Mouse (Mus musculus) layer of hippocampus, adult 11-12 months (tissue): ENCODE results near the gene Paxbp1.

Experiments used
- DNase-seq: peaks from one replicate; pipeline ENCODE4 v3.0.0; 2022; ENCODE audit warnings: low spot score

Paxbp1 gene

DNA sequence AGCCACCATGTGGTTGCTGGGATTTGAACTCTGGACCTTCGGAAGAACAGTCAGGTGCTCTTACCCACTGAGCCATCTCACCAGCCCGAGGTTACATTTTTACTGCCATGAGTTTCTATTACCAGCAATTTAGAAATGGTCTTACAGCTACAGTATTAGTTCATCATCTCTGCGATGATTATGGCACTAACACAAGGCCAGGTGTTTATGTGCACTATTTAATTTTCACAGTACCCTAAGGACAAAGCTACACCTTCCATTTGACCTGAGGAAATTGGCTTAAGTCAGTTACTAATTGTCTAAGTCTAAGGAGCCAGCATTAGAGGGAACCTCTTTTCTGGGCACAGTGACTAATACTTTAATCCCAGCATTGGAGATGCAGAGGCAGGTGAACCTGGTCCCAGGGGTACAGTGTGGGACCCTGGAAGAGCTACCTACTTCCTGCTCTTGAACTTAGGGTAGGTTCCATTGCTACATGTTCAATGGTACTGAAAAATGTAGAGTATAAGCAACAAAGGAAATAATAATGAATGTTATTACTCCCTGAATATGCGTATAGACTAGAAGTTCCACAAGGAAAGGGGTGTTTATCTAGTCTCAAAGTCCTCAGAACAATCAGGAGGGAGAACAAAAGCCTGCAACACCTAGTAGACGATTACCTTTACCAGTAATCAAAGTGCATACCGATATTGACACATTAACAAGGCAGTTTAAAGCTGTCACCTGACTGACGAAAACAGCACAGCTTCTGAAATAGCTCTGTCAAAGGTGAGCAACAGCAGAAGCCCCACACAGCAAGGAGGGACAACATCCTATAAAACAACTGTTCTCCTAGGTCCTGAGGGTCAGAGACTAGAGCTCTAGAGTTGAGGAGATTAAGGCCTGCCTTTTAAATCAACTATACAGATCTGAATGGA lies 47.8 kb downstream of the Paxbp1 start:
- no peak for DNase-seq

DNA sequence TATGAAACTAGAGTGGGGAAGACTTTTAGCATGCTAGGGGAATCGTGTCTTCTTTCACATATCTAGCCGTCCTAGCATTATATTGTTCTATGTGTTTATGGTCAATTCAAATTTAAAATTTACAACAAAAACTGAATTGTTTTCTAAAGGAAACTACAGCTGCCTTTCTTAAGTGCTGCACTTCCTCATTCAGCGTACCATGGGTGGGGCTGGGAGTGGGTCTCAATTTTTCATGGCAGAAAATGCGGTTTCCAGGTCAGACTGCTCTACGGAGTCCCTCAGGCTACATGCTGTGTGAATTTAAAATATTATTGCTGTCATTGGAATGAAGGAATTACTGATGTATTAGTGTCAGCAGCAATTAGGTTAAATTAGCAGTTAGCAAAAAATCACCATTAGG lies 48.8 kb downstream of the Paxbp1 start:
- no peak for DNase-seq

DNA sequence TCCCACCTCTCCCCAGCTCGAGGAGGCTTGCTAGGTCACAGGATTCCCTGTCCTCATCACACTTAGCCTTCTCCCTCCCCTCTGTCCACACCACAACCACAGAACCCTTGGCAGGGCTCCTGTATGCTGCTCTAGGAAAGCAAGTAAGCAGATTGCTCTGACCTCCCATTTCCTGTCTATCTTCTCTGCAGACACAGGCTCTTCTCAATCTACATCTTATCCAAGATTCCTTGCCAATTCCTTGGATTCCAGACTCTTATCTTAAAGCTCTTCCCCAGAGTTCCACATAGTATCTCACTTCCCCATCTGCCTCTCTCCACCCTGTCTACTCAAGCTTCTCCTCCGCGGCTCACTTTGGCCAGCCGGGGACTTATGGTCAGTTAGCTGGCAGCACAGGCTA lies 49.3 kb downstream of the Paxbp1 start:
- no peak for DNase-seq

DNA sequence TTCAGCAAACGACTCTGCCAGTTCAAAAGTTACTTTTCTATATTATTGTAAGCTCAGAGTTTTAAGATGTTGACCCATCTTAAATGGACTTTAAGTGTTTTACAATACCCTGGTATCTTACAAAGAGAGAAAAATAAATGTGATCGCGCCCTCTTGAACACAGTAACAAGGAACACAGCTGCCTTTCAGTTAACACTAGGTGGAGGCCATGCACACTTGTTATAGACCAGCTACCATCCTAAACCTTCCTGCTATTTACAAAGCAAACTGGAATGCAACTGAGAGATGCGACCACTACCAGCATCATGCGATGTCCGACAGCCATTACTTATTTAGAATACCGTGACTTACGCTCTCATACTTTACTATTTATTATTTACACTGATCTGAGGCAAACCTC lies 55.2 kb downstream of the Paxbp1 start:
- DNase-seq: no peak

DNA sequence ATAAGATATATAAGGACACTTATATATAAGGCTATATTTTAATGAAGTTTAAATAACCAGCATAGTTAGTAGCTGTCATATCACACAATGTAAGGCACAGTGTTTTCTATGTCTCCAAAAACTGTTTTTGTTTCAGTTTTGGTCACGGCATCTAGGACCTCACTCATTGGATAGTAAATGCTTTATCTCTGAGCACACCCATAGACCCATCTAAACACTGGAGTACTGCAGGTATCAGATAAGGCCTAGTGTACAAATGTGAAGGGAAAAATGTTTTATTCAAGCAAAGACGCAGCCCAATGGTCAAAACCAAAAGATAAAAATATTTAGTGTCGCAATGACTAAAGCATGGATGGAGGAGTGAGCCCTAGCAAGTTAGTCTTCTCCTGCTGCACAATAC lies 55.7 kb downstream of the Paxbp1 start:
- DNase-seq: no peak

DNA sequence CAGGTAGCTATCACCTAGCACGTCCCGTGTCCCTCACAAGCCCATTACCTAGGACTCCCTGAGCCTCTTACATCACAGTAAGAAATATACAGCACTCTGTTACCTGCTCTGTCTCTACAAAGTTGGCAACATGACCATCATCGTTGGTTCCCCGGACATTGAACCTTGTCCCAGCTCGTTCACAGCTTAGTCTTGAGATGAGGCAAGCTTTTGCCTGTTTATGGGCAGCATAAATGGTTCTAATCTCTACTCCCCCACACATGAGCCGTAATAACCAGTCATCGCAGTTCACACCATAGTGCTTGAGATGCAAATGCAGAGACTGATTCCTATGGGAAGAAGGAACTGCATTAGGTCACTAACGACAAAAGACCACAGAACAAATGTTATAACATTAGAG lies 56.3 kb downstream of the Paxbp1 start:
- DNase-seq: no peak

DNA sequence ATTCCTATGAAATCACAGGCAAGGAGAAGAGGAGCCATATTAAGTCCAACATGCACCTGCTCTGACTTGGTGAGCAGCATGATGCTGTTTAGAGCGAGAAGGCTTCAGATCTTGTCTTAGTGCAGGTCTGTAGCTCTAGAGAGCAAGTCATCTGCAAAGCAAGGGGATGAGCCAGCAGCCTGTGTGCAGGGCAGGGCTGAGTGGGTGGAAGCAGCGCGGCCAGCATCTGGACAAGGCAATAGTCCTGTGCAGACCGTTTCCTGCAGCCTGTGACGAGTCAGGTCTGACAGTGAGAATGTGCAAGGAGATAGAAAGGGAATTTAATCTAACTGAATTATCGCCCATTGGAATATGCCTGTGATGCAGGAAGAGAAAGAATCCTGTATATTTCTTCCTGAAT lies 73.3 kb downstream of the Paxbp1 start:
- no peak for DNase-seq

DNA sequence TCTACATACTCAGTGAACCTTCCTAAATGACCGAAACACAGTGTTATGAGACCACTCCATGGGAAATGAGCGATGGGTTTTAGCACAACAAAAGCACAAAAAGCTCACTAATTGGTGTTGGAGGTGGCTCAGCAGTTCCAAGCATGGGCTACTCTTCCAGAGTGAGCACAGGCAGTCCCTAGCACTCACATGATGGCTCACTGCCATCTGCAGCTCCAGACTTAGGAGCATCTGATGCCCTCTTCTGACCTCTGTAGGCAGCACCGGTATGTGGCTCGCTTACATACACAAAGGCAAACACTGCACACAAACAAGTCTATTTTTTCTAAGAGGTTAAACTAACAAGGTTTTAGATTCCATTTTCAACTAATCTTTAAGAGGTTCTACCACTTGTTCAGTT lies 78.1 kb downstream of the Paxbp1 start:
- DNase-seq: no peak

DNA sequence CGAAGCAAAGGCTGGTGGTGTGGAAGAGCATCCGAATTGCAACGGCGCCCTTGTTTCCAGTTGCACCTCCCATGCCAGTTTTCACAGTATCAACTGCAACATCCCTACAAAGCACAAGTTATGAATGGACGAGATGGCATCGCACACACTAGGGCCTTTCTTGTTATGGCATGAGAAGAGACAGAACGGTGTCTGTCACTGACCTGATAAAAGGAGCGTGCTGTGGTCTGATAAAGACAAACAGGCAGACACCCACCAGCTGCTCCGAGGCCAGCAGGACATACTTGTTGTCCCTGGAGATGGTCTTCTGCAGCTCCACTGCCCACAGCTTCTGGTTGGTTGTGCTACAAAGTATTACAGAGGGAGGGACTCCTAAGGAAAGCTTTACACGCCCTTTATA lies 80.0 kb downstream of the Paxbp1 start:
- DNase-seq: no peak
